Mouse (Mus musculus) ES-E14 (cell line): ENCODE measurements at regions not wholly inside any gene's neighbourhood (a gene's known extent, or its start where the extent isn't known, plus 50 kb on each side); places are given as distances from the start of the nearest gene placed in this dataset.

Experiments
- CHD2 ChIP-seq: IDR thresholded peaks from 2 replicates; pipeline ENCODE4 v1.6.1; 2014; ENCODE audit warnings: mild to moderate bottlenecking, low read depth, low read length, inconsistent platforms
- HCFC1 ChIP-seq: IDR thresholded peaks from 2 replicates; pipeline ENCODE4 v1.6.1; 2012; ENCODE audit warnings: low read length, inconsistent platforms, borderline replicate concordance; ENCODE audit not compliant: insufficient read depth
- MAFK ChIP-seq: IDR thresholded peaks from 2 replicates; pipeline ENCODE4 v1.6.1; 2014; ENCODE audit warnings: mild to moderate bottlenecking, low read depth, low read length, inconsistent platforms; ENCODE audit not compliant: insufficient read depth
- ZC3H11A ChIP-seq: IDR thresholded peaks from 2 replicates; pipeline ENCODE4 v1.6.1; 2012; ENCODE audit warnings: low read depth, mild to moderate bottlenecking, inconsistent platforms, low read length, borderline replicate concordance
- ZNF384 ChIP-seq: IDR thresholded peaks from 2 replicates; pipeline ENCODE4 v1.6.1; 2012; ENCODE audit warnings: low read depth, low read length, inconsistent platforms

DNA sequence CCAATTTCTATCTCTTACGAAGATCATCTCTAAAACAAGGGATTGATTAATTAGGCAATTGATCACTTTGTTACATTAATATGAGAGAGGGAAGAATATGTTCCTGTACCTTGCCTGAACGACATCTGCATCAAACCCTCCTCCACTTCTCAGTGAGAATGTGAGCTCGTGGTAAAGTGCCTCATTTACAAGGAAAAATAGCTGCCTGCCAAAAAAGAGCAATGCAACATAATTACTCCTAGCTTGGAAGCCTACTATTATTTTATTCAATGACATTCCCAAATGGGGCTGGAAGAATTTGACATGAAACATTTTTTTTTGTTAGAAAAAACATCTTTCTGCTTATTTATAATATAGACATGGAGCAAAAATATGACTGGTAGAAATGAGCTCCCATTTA, 138.5 kb upstream of the Negr1 start:
- TF ChIP-seq CHD2 (no peak), ZC3H11A (no peak), ZNF384 (no peak), MAFK (no peak), HCFC1 (no peak)
